Mouse (Mus musculus) retina, postnatal 7 days (tissue): ENCODE results near the gene Gfpt1.
"Not testable (repeated sequence)": the region's sequence is repeated elsewhere in the genome, so short reads cannot be mapped to it uniquely, and the experiment has no call there.

Experiments
- DNase-seq: peaks from one replicate; pipeline ENCODE4 v3.0.0-alpha.2; 2012; ENCODE audit warnings: low read depth, low spot score

The Gfpt1 gene

GRCm38 (mm10) chr6:87041431-87041830 lies 1.2 kb upstream of the Gfpt1 start:
- DNase-seq = no peak

GRCm38 (mm10) chr6:87042004-87042336 lies 676 bp upstream of the Gfpt1 start:
- DNase-seq = no peak

- no peak for DNase-seq
Observed at GRCm38 (mm10) chr6:87043131-87043516, 478 bp downstream of the Gfpt1 start.

- no peak for DNase-seq
Observed at GRCm38 (mm10) chr6:87044895-87045294, 2.2 kb downstream of the Gfpt1 start.

GRCm38 (mm10) chr6:87045507-87045906 lies 2.9 kb downstream of the Gfpt1 start:
- DNase-seq = no peak

- not testable (repeated sequence) for DNase-seq
Observed at GRCm38 (mm10) chr6:87048712-87049111, 6.1 kb downstream of the Gfpt1 start.

- no peak for DNase-seq
Observed at GRCm38 (mm10) chr6:87051886-87052425, 9.3 kb downstream of the Gfpt1 start.

GRCm38 (mm10) chr6:87054193-87054592 lies 11.5 kb downstream of the Gfpt1 start:
- no peak for DNase-seq

- DNase-seq = no peak
Observed at GRCm38 (mm10) chr6:87059754-87060153, 17.1 kb downstream of the Gfpt1 start.

GRCm38 (mm10) chr6:87063586-87063985 lies 20.9 kb downstream of the Gfpt1 start:
- no peak for DNase-seq

GRCm38 (mm10) chr6:87068209-87068608 lies 25.6 kb downstream of the Gfpt1 start:
- no peak for DNase-seq

GRCm38 (mm10) chr6:87069195-87069900 lies 26.7 kb downstream of the Gfpt1 start:
- DNase-seq = no peak

- DNase-seq = no peak
Observed at GRCm38 (mm10) chr6:87070641-87071040, 28.0 kb downstream of the Gfpt1 start.

- no peak for DNase-seq
Observed at GRCm38 (mm10) chr6:87072759-87073158, 30.1 kb downstream of the Gfpt1 start.

GRCm38 (mm10) chr6:87075092-87075685 lies 32.5 kb downstream of the Gfpt1 start:
- no peak for DNase-seq

GRCm38 (mm10) chr6:87079457-87079856 lies 36.8 kb downstream of the Gfpt1 start:
- no peak for DNase-seq

- DNase-seq = no peak
Observed at GRCm38 (mm10) chr6:87085026-87085425, 42.4 kb downstream of the Gfpt1 start.

- no peak for DNase-seq
Observed at GRCm38 (mm10) chr6:87088356-87088755, 45.7 kb downstream of the Gfpt1 start.

- no peak for DNase-seq
Observed at GRCm38 (mm10) chr6:87090877-87091276, 48.2 kb downstream of the Gfpt1 start.

- DNase-seq = no peak
Observed at GRCm38 (mm10) chr6:87092476-87092875, 49.8 kb downstream of the Gfpt1 start.

GRCm38 (mm10) chr6:87093631-87094030 lies 51.0 kb downstream of the Gfpt1 start:
- not testable (repeated sequence) for DNase-seq

GRCm38 (mm10) chr6:87099261-87099660 lies 56.6 kb downstream of the Gfpt1 start:
- DNase-seq = no peak

GRCm38 (mm10) chr6:87099671-87100296 lies 57.1 kb downstream of the Gfpt1 start:
- DNase-seq = no peak
